Comparison of ENCODE assay signal across 23 mouse cellular contexts in genomic region chr9:43312190-43312589, GRCm38 (mm10). TPM values are rescaled to one million over a fixed set of nuclear protein-coding genes. Genes with fewer than 3 reads are reported as not detected.
DNase-seq lines count a peak whose midpoint lies in the region; ATAC-seq lines count a peak whose summit lies in the region.
"Had no signal": no experiment of that assay in that cellular context is flagged by ENCODE, and none has a peak within 500 bp of the region (broad histone marks: within the 10 kb centered on the region; RNA-seq: fewer than 3 reads in every experiment).

No protein-coding gene starts in this region.

- H3K27ac ChIP-seq in kidney, embryonic 15.5 days: no peak overlapping the region
- no peak overlapping the region for H3K27ac ChIP-seq in limb, embryonic 13.5 days
- H3K27ac ChIP-seq in midbrain, embryonic 11.5 days (ENCODE audit: low read depth, low read length): no peak overlapping the region
- H3K27ac ChIP-seq: hindbrain, postnatal 0 days; liver, embryonic 15.5 days; midbrain, embryonic 10.5 days; neural tube, embryonic 15.5 days had no signal

- DNase-seq in kidney, postnatal 4 days: no peak
- DNase-seq in urinary bladder, postnatal 14 days (ENCODE audit: low spot score): peak; percentile 70
- no peak for DNase-seq in urinary bladder, postnatal 4 days (ENCODE audit: low spot score in 2 of 2)
- DNase-seq in gastrocnemius, postnatal 14 days: no peak
- DNase-seq in cerebellum, postnatal 25 days: no peak
- DNase-seq in midbrain, embryonic 11.5 days (ENCODE audit: low spot score, missing footprints): no peak
- DNase-seq: cerebellum, adult 18-20 months; gastrocnemius, postnatal 25 days; heart, postnatal 36 days; kidney, adult 18-20 months; kidney, postnatal 36 days; lung, postnatal 36 days; retina, postnatal 1 day had no signal

- 0 out of 2 replicates have a peak, but pooled peaks have one; percentile 15 for ATAC-seq in kidney, embryonic 15.5 days (replicated peaks; ENCODE audit: low FRiP score)
- ATAC-seq in limb, embryonic 13.5 days (ENCODE audit: low FRiP score, low read depth): no peak
- no peak for ATAC-seq in midbrain, embryonic 11.5 days (ENCODE audit: low FRiP score)
- ATAC-seq: activated CD4-positive, CD25-positive, alpha-beta regulatory T cell, adult 4 months; forebrain, embryonic 16.5 days; hindbrain, postnatal 0 days had no signal

- no peak overlapping the region for H3K9ac ChIP-seq in kidney, embryonic 15.5 days
- H3K9ac ChIP-seq in limb, embryonic 13.5 days: no peak overlapping the region
- H3K9ac ChIP-seq in midbrain, embryonic 11.5 days (ENCODE audit: low read length): no peak overlapping the region
- H3K9ac ChIP-seq: liver, embryonic 15.5 days; neural tube, embryonic 15.5 days had no signal

- 64% methylated on average over 7 of the region's 7 CpGs for WGBS in kidney, embryonic 15.5 days
- 89% methylated on average over 7 of the region's 7 CpGs for WGBS in limb, embryonic 13.5 days
- 83% methylated on average over 7 of the region's 7 CpGs for WGBS in midbrain, embryonic 11.5 days

- intact Hi-C loops in gastrocnemius, postnatal 14 days (cut with DNase I; ENCODE audit: low total_unique reads): no loop called here

- H3K4me2 ChIP-seq in kidney, embryonic 15.5 days: no peak overlapping the region
- H3K4me2 ChIP-seq in limb, embryonic 13.5 days (replicated peaks): peak overlapping the region; percentile 43
- no peak overlapping the region for H3K4me2 ChIP-seq in midbrain, embryonic 11.5 days
- H3K4me2 ChIP-seq: heart, embryonic 11.5 days; liver, embryonic 15.5 days; neural tube, embryonic 15.5 days had no signal

- peaks cover 30% of the 10 kb centered on the region for H3K4me1 ChIP-seq in kidney, embryonic 15.5 days
- no peaks in the 10 kb centered on the region for H3K4me1 ChIP-seq in limb, embryonic 13.5 days
- no peaks in the 10 kb centered on the region for H3K4me1 ChIP-seq in midbrain, embryonic 11.5 days (ENCODE audit: control insufficient read depth, insufficient read depth, low read length)
- H3K4me1 ChIP-seq: liver, embryonic 15.5 days; neural tube, embryonic 15.5 days had no signal

- H3K36me3 ChIP-seq in kidney, embryonic 15.5 days: no peaks in the 10 kb centered on the region
- no peaks in the 10 kb centered on the region for H3K36me3 ChIP-seq in limb, embryonic 13.5 days
- no peaks in the 10 kb centered on the region for H3K36me3 ChIP-seq in midbrain, embryonic 11.5 days (ENCODE audit: control insufficient read depth, insufficient read depth, low read length)
- H3K36me3 ChIP-seq: liver, embryonic 15.5 days; midbrain, embryonic 10.5 days; neural tube, embryonic 15.5 days had no signal

- H3K4me3 ChIP-seq in kidney, embryonic 15.5 days (replicated peaks): no peak overlapping the region
- peak overlapping the region; percentile 16 for H3K4me3 ChIP-seq in limb, embryonic 13.5 days
- H3K4me3 ChIP-seq in midbrain, embryonic 11.5 days (ENCODE audit: low read depth, low read length): no peak overlapping the region
- H3K4me3 ChIP-seq: liver, embryonic 15.5 days; midbrain, embryonic 10.5 days; neural tube, embryonic 15.5 days had no signal

- peaks cover 12% of the 10 kb centered on the region for H3K27me3 ChIP-seq in kidney, embryonic 15.5 days
- H3K27me3 ChIP-seq in limb, embryonic 13.5 days: peaks cover 13% of the 10 kb centered on the region; the same call in 1 of the 2 replicates
- H3K27me3 ChIP-seq in midbrain, embryonic 11.5 days (ENCODE audit: control insufficient read depth, insufficient read depth, low read length): no peaks in the 10 kb centered on the region
- H3K27me3 ChIP-seq: liver, embryonic 15.5 days; neural tube, embryonic 15.5 days had no signal

- H3K9me3 ChIP-seq in kidney, embryonic 15.5 days (replicated peaks): no peaks in the 10 kb centered on the region
- H3K9me3 ChIP-seq in limb, embryonic 13.5 days: no peaks in the 10 kb centered on the region
- H3K9me3 ChIP-seq in midbrain, embryonic 11.5 days (ENCODE audit: control insufficient read depth, low read length): no peaks in the 10 kb centered on the region
- H3K9me3 ChIP-seq: liver, embryonic 15.5 days; midbrain, embryonic 10.5 days; neural tube, embryonic 15.5 days had no signal

RNA-seq across cellular contexts. Expression of gene Trim29, which starts 1.5 kb away (rescaled TPM):
- 1.3 and 1.4 TPM in 2 replicates for polyA plus RNA-seq in kidney, embryonic 15.5 days (2015; fragmentation: Nextera tagmentation; extraction: Ambion mirVana)
- polyA plus RNA-seq in limb, embryonic 13.5 days (2015; fragmentation: Nextera tagmentation; extraction: Ambion mirVana): 22.8 and 26.1 TPM in 2 replicates
- total RNA-seq in gastrocnemius, postnatal 14 days (2021): under 1 TPM; 0.08 to 0.16 TPM
- polyA plus RNA-seq in midbrain, embryonic 11.5 days (2014; fragmentation: Nextera tagmentation; extraction: Ambion mirVana): 0.57 and 0.75 TPM in 2 replicates
- total RNA-seq: common myeloid progenitor, adult 5-6 weeks; gastrocnemius, postnatal 25 days had no signal
- polyA plus RNA-seq: activated CD4-positive, CD25-positive, alpha-beta regulatory T cell, adult 4 months; forebrain, embryonic 16.5 days had no signal
